Mouse (Mus musculus) brain, embryonic 14.5 days (tissue): ENCODE measurements around the gene Zcchc18.
"Not testable (repeated sequence)": the region's sequence is repeated elsewhere in the genome, so short reads cannot be mapped to it uniquely, and the experiment has no call there.

Source experiments
- CTCF ChIP-seq: fragments of 200-500 bp; IDR thresholded peaks from 2 replicates; pipeline ENCODE4 v1.5.1; 2012; ENCODE audit warnings: inconsistent platforms, mild to moderate bottlenecking, moderate library complexity, borderline replicate concordance; ENCODE audit not compliant: insufficient read depth, insufficient read length; ENCODE audit errors: extremely low read depth
- POLR2A ChIP-seq: fragments of 200-500 bp; IDR thresholded peaks from 2 replicates; pipeline ENCODE4 v1.6.1; 2012; ENCODE audit warnings: mild to moderate bottlenecking, inconsistent platforms, borderline replicate concordance; ENCODE audit not compliant: poor library complexity, insufficient read depth, insufficient read length, severe bottlenecking; ENCODE audit errors: extremely low read depth

DNA sequence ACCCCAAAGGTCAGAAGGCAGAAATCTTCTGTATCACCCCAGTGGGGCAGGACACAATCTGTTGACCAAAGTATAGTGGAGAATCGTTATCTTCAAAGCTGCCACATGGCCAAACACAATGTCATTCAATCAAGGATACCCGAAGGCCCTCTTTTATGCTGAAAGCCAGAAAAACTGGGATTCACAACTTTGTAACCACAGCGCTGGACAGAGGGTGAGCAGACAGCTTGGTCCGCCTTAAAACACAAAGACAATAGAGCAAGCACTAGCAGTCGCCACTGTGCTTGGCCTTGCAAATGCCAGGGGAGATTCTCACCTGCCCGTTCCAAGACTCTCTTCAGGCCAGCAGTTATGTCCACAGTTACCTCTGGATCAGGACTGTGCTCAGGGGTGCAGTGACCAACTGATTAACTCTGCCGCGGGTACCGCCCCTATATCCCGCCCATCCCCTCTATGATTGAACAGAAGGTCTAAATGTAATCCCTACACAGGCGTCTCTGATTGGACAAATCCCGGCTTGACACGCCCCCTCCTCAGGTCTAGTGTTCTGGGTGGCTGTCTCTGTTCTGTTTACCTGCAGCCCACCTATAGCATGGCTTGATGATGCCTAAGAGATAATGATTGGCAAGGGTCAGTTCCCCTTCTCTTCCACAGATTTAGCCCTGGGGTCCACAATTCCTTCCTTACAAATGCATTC lies 35.2 kb upstream of the Zcchc18 start:
- not testable (repeated sequence) for TF ChIP-seq CTCF, POLR2A
